Mouse (Mus musculus) ES-Bruce4 (cell line): ENCODE results near the gene Loxl4.

Experiments used
- CTCF ChIP-seq: IDR thresholded peaks from one replicate; pipeline ENCODE4 v1.8.1; 2011; ENCODE audit warnings: low read depth, low read length
- POLR2A ChIP-seq: IDR thresholded peaks from one replicate; pipeline ENCODE4 v1.8.1; 2011; ENCODE audit warnings: low read length; ENCODE audit not compliant: insufficient read depth

DNA sequence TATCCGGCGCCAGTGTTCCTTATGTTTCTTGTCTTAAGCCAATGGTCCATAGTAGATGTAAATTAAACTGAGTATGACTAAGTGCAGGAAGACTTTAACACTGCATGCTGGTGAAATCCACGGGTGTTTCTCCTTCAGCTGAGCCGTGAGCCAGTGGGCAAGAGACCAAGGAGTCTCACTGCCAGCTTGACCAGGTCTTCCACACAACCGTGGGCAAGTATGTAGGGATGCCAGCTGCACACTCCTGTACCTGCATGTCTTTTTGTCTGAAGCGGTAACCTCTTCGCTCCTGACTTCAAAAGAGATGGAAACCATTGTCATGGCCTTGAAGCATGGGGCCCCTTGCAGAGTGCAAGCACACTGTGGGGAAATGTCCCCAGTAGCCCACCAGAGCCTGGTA, 39.8 kb upstream of the Loxl4 start:
- no peak for TF ChIP-seq POLR2A
- TF ChIP-seq CTCF, result no peak
